Mouse (Mus musculus): Measurements from ENCODE around the gene Gm14180.

- no peak for TF ChIP-seq CTCF (IDR thresholded peaks at IDR 0.05; ENCODE audit: extremely low read depth, insufficient read length, insufficient replicate concordance, low read depth, low read length)
- TF ChIP-seq POLR2A (IDR thresholded peaks at IDR 0.05; ENCODE audit: low read depth, low read length) = no peak
These were observed 9.9 kb upstream of the Gm14180 start for GRCm38 (mm10) chr11:99743985-99744384.
